Mouse (Mus musculus) limb, embryonic 12.5 days (tissue): ENCODE measurements around the gene Asb3. TPM values are rescaled to one million over a fixed set of nuclear protein-coding genes. Genes with fewer than 3 reads are reported as not detected.

ENCODE experiments used
- ATAC-seq: fragments of 200-750 bp; cut with Nextera tagmentation; 2 replicates; pipeline ENCODE4 v1.8.0; 2017; ENCODE audit warnings: low read depth, moderate TSS enrichment; ENCODE audit not compliant: insufficient number of reproducible peaks, insufficient read depth, low FRiP score, low TSS enrichment
- H3K27ac ChIP-seq: fragments of 300-500 bp; sonication (generic); 2 replicates; pipeline ENCODE4 v1.5.1; 2016; ENCODE audit warnings: mild to moderate bottlenecking, moderate library complexity
- H3K27me3 ChIP-seq: fragments of 300-500 bp; sonication (generic); 2 replicates; pipeline ENCODE4 v1.6.1; 2016; ENCODE audit warnings: mild to moderate bottlenecking, moderate library complexity
- H3K36me3 ChIP-seq: fragments of 300-500 bp; sonication (generic); 2 replicates; pipeline ENCODE4 v1.6.1; 2016; ENCODE audit warnings: mild to moderate bottlenecking, moderate library complexity
- H3K4me1 ChIP-seq: fragments of 300-500 bp; sonication (generic); replicated peaks from 2 replicates; pipeline ENCODE4 v1.6.1; 2016
- H3K4me2 ChIP-seq: fragments of 300-500 bp; sonication (generic); 2 replicates; pipeline ENCODE4 v1.6.1; 2016; ENCODE audit warnings: mild to moderate bottlenecking, moderate library complexity
- H3K4me3 ChIP-seq: fragments of 300-500 bp; sonication (generic); replicated peaks from 2 replicates; pipeline ENCODE4 v1.5.1; 2016; ENCODE audit warnings: mild to moderate bottlenecking
- H3K9ac ChIP-seq: fragments of 300-500 bp; sonication (generic); replicated peaks from 2 replicates; pipeline ENCODE4 v1.6.1; 2016; ENCODE audit warnings: mild to moderate bottlenecking, moderate library complexity
- H3K9me3 ChIP-seq: fragments of 300-500 bp; sonication (generic); 2 replicates; pipeline ENCODE4 v1.6.1; 2016; ENCODE audit warnings: mild to moderate bottlenecking, moderate library complexity
- WGBS: fragments of 180-500 bp; shearing (Covaris S2); methylation state at CpG from one replicate; pipeline ENCODE4 v1.1.7; 2016; 5-methylcytosine and 5-hydroxymethylcytosine counted together
- polyA plus RNA-seq: library from polyadenylated mRNA; unstranded; fragments of >200 nt; fragmentation: Nextera tagmentation; extraction: Ambion mirVana; gene quantifications from 2 replicates; pipeline ENCODE4 v1.2.1, GENCODE M21; 2016

Asb3 gene
- polyA plus RNA-seq: 33.4 and 39.3 TPM in 2 replicates

DNA sequence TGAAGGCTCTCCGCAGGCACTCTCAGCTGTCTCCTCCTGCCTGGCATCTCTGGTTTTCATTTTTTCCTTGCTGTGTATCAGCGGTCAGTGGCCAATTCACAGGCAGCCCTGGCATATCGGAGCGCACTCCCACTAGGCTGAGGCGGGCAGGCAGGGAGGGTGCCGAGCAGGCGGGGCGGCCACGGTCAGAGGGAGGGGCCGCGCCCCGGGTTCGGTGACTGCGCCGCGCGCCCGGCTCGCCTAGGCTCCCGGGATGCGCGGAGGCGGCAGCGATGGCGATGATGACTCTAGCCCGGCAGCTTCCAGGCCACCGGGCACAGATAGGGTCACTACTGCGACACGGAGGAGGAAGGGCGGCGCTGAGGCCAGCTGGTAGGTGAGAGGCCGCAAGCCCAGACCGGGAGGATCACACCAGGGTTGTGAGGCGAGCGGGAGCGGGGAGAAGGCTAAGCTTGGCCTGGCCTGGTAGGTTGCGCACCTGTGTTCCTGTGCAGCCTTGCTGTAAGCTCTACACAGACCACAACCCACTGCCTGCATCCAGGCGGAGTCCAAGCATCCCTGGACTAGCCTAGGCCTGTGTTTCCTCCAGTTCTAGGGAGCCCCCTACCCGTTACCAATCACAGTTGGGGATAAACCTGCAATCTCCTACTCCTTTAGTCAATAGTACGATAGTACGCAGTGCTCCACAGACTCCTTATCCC lies at the start of gene Asb3, which contains the start of gene Gpr75:
Gene Asb3, plus strand, starts transcription at position 246 of the 701 bp plus-strand sequence.
Gene Gpr75, plus strand, starts transcription at position 188 of the 701 bp plus-strand sequence.
- Histone ChIP-seq H3K4me1 (0 out of 2 replicates have a peak, but pooled peaks cover 4% of the 10 kb centered on the region), H3K9me3 (no peaks in the 10 kb centered on the region), H3K4me3 (peak within 1 kb of the TSS; percentile 52), H3K36me3 (peaks cover 1% of the 10 kb centered on the region), H3K9ac (peak within 1 kb of the TSS; percentile 64), H3K4me2 (peak within 1 kb of the TSS; percentile 87), H3K27ac (no peak within 1 kb of the TSS), H3K27me3 (peaks cover 7% of the 10 kb centered on the region)
- 4% methylated on average over 41 of the region's 41 CpGs for WGBS
- ATAC-seq: peak; percentile 92

DNA sequence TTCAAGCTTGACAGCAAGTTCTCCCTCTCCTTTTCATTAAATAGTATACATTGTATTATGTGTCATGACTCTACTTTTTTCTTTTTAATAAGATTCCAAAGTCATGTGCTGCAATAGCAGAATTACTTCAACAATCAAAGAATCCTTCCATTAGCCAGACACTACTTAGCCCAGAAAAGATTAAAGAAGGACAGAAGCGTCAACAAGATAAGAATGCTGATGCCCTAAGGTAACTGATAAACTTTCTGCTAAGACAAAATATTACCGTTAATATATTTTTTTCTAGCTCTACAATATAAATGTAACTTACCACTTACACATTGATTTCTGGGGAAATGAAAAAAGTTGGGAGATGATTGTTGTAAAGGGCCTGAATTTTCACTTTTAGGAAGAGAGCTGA lies 46.4 kb upstream of the Asb3 start:
- H3K27me3 ChIP-seq: no peaks in the 10 kb centered on the region

DNA sequence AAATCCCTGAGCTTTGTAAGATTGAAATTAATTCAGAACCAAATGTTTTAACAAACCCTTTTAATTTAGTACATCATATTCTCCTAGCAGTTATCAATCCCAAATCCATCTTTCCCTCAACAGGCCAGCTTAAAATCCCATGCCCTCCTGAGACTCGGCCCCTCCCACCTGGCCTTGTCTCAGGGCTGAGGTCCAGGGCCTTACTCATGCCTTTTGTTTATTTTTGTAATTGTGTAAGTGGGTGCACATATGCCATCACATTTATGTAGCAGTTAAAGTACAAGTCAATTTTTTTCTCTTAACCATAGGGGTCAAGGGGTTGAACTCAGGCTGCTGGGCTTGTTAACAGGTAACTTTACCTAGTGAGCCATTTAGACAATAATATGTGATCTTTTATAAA lies 40.9 kb upstream of the Asb3 start:
- 100% methylated on average over 1 of the region's 1 CpGs for WGBS
- no peaks in the 10 kb centered on the region for H3K9me3 ChIP-seq
- H3K4me3 ChIP-seq: no peak overlapping the region
- H3K36me3 ChIP-seq: peaks cover 67% of the 10 kb centered on the region
- H3K27me3 ChIP-seq: no peaks in the 10 kb centered on the region
- no peak overlapping the region for H3K9ac ChIP-seq
- no peak overlapping the region for H3K4me2 ChIP-seq
- ATAC-seq: no peak
- H3K4me1 ChIP-seq: no peaks in the 10 kb centered on the region
- no peak overlapping the region for H3K27ac ChIP-seq

More for the DNA sequence above, 46.4 kb upstream of the Asb3 start:
- no peaks in the 10 kb centered on the region for H3K9me3 ChIP-seq
- peaks cover 73% of the 10 kb centered on the region for H3K36me3 ChIP-seq
- H3K9ac ChIP-seq: no peak overlapping the region
- ATAC-seq: no peak
- 93% methylated on average over 2 of the region's 2 CpGs for WGBS
- H3K4me2 ChIP-seq: no peak overlapping the region
- H3K27ac ChIP-seq: no peak overlapping the region
- no peaks in the 10 kb centered on the region for H3K4me1 ChIP-seq
- no peak overlapping the region for H3K4me3 ChIP-seq

DNA sequence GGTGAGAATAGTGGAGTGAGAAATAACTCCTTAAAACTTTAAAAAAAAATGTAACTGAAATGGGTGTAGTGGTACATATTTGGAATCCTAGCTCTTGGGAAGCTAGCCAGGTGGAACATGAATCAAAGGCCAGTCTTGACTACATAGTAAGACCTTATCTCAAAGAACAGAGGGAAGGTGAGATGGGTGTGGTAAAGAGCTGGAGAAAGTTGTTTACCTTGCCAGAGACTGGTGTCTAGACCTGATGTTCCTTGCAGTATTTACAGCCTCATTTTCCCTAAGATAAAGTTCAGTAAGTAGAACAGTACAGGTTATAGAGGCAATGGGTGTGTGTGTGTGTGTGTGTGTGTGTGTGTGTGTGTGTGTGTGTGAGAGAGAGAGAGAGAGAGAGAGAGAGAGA lies 12.8 kb upstream of the Asb3 start:
- H3K9me3 ChIP-seq: no peaks in the 10 kb centered on the region
- ATAC-seq: no peak
- no peak overlapping the region for H3K27ac ChIP-seq
- no peak overlapping the region for H3K4me3 ChIP-seq
- H3K4me1 ChIP-seq: no peaks in the 10 kb centered on the region
- H3K4me2 ChIP-seq: no peak overlapping the region
- no peaks in the 10 kb centered on the region for H3K27me3 ChIP-seq
- no peak overlapping the region for H3K9ac ChIP-seq
- peaks cover 61% of the 10 kb centered on the region for H3K36me3 ChIP-seq

DNA sequence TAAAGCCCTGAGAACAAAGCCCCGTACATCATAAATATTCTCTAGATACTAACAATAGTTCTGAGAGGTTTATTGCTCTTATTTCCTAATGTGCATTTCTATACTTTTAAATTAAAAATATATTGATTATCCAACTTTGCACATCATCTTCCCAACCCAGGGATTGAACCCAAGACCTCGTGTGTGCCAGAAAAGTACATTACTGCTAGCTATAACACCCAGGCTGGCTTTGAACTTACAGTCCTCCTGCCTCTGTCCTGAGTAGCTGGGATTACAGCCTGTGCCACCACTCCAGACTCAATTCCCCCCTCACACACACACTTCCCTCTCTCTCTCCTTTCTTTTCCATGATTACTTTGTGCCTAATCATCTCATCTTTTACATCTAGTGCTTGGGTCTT lies 2.9 kb downstream of the Asb3 start:
- H3K9me3 ChIP-seq: no peaks in the 10 kb centered on the region
- no peak overlapping the region for H3K4me2 ChIP-seq
- 84% methylated on average over 2 of the region's 2 CpGs for WGBS
- peaks cover 7% of the 10 kb centered on the region for H3K27me3 ChIP-seq
- ATAC-seq: no peak
- H3K4me3 ChIP-seq: no peak overlapping the region
- no peak overlapping the region for H3K9ac ChIP-seq
- H3K36me3 ChIP-seq: no peaks in the 10 kb centered on the region
- 0 out of 2 replicates have a peak, but pooled peaks cover 4% of the 10 kb centered on the region for H3K4me1 ChIP-seq
- no peak overlapping the region for H3K27ac ChIP-seq

DNA sequence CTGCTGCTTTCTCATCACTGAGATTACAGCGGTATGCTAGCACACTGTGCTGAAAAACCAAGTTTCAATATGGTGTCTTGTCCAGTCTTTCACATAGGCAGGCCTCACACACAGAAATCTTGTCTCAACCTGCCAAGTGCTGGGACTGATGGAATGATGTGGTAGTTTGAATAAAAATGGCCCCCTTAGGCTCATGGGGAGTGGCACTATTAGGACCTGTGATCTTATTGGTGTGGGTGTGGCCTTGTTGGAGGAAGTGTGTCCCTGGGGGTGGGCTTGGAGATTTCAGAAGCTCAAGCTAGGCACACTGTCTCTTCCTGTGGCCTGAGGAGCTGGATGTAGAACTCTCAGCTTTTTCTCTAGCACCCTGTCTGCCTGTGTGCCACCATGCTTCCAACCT lies 11.0 kb downstream of the Asb3 start:
- ATAC-seq: no peak
- H3K27me3 ChIP-seq: no peaks in the 10 kb centered on the region
- no peak overlapping the region for H3K9ac ChIP-seq
- no peaks in the 10 kb centered on the region for H3K4me1 ChIP-seq
- H3K4me3 ChIP-seq: no peak overlapping the region
- WGBS: 92% methylated on average over 1 of the region's 1 CpGs
- H3K27ac ChIP-seq: no peak overlapping the region
- no peaks in the 10 kb centered on the region for H3K36me3 ChIP-seq
- H3K4me2 ChIP-seq: no peak overlapping the region
- no peaks in the 10 kb centered on the region for H3K9me3 ChIP-seq

DNA sequence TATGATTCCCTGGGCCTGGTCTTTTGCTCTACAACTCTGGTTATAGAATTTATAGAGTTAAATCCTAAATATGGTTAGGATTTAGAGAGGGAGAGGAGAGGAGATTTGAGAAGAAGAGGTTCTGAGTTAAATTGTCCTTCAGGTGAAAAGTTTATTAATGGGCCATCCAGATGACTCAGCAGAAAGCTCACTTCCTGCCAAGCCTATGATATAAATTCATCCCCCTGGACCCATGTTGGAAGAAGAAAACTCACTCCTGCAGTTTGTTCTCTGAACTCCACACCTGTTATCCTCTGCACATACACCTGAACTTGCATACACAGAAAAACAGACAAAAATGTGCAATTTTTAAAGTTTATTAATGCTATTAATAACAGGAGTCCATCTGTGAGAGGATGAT lies 14.1 kb downstream of the Asb3 start:
- ATAC-seq: no peak
- Histone ChIP-seq H3K4me2 (no peak overlapping the region), H3K27ac (no peak overlapping the region), H3K9ac (no peak overlapping the region), H3K4me1 (no peaks in the 10 kb centered on the region), H3K27me3 (no peaks in the 10 kb centered on the region), H3K9me3 (peaks cover 1% of the 10 kb centered on the region; the same call in 1 of the 2 replicates), H3K4me3 (no peak overlapping the region), H3K36me3 (no peaks in the 10 kb centered on the region)

DNA sequence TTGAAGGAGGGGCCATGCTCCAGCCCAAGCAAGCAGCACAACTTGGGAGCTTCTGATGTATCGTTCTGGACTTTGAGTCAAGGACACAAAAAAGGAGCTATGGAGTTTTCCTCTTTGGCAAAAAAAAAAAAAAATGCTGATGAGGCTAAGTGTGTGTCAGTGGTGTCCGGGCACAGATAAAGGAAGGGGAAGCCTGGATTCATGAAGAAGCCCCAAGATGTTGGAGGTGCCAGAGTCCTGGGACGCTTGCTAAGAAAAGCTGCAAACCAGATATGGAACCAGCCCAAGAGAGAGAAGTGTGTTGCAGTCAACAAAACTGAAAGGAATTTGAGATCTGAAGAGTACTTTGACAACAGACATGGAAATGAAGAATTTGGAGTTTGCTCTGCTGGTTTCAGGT lies 27.1 kb downstream of the Asb3 start:
- no peaks in the 10 kb centered on the region for H3K27me3 ChIP-seq
- no peak overlapping the region for H3K4me2 ChIP-seq
- WGBS: 93% methylated on average over 3 of the region's 3 CpGs
- no peaks in the 10 kb centered on the region for H3K36me3 ChIP-seq
- H3K27ac ChIP-seq: no peak overlapping the region
- H3K9me3 ChIP-seq: 0 out of 2 replicates have a peak, but pooled peaks cover 1% of the 10 kb centered on the region
- no peaks in the 10 kb centered on the region for H3K4me1 ChIP-seq
- no peak overlapping the region for H3K9ac ChIP-seq
- no peak overlapping the region for H3K4me3 ChIP-seq
- ATAC-seq: no peak

DNA sequence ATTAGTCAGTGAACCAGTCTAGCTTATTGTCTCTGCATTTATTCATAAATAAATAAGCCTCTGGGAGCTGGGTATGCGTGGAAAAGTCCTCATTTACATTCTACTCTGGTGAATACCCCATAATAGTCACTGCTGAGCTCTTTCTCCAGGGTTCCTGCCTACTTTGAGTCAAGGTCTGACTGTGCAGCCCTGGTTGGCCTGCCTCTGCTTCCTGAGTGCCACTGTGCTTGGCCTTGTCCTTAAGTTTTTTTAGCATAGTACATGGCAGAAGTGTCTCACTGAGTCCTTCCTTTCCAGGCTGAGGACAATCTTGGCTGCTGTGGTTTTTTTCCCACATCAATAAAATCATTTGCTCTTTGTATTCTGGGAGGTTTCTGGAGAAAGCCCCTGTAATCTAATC lies 35.4 kb downstream of the Asb3 start:
- H3K36me3 ChIP-seq: peaks cover 22% of the 10 kb centered on the region
- no peak for ATAC-seq
- H3K4me2 ChIP-seq: no peak overlapping the region
- H3K27ac ChIP-seq: no peak overlapping the region
- WGBS: 78% methylated on average over 1 of the region's 1 CpGs
- H3K27me3 ChIP-seq: no peaks in the 10 kb centered on the region
- H3K9me3 ChIP-seq: no peaks in the 10 kb centered on the region
- no peak overlapping the region for H3K4me3 ChIP-seq
- H3K4me1 ChIP-seq: no peaks in the 10 kb centered on the region
- H3K9ac ChIP-seq: no peak overlapping the region

DNA sequence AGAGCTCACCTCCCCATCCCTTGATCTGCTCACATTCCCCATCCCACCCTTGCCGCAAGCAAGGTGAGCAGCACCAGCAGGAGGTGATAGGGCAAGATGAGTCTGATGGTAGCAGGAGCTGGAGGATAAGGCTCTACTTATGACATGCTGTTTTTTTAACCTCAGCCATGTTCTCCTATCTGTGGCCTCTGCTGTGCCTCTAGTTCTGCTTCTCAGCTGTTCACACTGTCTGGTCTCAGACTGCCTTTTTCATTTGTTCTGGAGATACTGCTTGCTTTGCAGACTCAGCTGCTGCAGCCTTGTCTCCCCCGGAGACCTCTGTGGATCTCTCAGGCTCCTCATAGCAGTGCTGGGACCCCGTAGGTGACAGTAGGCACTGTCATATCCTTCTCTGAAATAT lies 38.1 kb downstream of the Asb3 start:
- Histone ChIP-seq H3K4me3 (no peak overlapping the region), H3K27me3 (no peaks in the 10 kb centered on the region), H3K4me2 (no peak overlapping the region), H3K9me3 (no peaks in the 10 kb centered on the region), H3K9ac (no peak overlapping the region), H3K27ac (no peak overlapping the region), H3K36me3 (peaks cover 42% of the 10 kb centered on the region), H3K4me1 (no peaks in the 10 kb centered on the region)
- ATAC-seq: no peak
- 92% methylated on average over 3 of the region's 3 CpGs for WGBS

DNA sequence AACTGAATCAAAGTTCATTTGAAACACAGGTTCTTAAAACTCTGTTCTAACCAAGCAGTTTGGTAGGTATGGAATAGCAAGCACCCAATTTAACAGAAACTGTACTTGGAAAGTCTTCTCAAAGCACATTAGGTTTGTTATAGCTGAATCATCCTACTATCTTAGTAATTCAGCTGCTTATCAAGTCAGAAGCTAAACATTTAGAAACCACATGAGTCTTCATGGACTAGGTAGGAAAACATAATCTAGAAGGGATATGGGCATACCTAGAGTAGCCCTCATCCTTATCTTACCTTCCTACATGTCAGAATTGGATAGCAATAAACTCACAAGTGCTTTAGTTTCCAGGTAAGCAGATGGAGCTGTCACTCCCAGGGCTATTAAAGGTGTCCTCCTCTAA lies 42.9 kb downstream of the Asb3 start:
- Histone ChIP-seq H3K36me3 (peaks cover 69% of the 10 kb centered on the region), H3K9me3 (no peaks in the 10 kb centered on the region), H3K4me3 (no peak overlapping the region), H3K4me1 (no peaks in the 10 kb centered on the region), H3K27ac (no peak overlapping the region), H3K9ac (no peak overlapping the region), H3K27me3 (no peaks in the 10 kb centered on the region), H3K4me2 (no peak overlapping the region)
- no peak for ATAC-seq

DNA sequence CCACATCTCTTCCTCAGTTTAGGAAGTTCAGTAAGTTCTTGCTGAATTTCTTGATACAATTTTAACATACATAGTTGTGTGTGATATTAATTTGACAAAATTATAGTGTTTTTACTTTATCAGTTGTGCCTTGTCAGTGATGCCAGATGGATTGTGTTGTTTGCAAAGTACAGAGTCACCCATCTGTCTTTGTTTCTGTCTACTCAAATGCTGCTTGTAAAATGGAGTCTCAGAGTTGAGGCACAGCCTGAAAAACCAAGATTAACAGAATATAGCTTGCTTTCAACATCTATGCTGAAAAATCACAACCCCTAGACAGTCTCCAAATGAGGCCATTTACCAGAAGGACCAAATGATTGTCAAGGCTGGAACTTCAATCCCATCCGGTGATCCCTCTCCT lies 43.3 kb downstream of the Asb3 start:
- H3K4me2 ChIP-seq: no peak overlapping the region
- H3K4me3 ChIP-seq: no peak overlapping the region
- no peak for ATAC-seq
- no peak overlapping the region for H3K27ac ChIP-seq
- H3K9ac ChIP-seq: no peak overlapping the region
- WGBS: 88% methylated on average over 1 of the region's 1 CpGs
- H3K27me3 ChIP-seq: no peaks in the 10 kb centered on the region
- H3K9me3 ChIP-seq: no peaks in the 10 kb centered on the region
- H3K36me3 ChIP-seq: peaks cover 65% of the 10 kb centered on the region
- no peaks in the 10 kb centered on the region for H3K4me1 ChIP-seq
